Mouse (Mus musculus) retina, postnatal 7 days (tissue): Measurements from ENCODE around the gene Ssh1.
A peak's percentile ranks its signal among the peaks of the same experiment; 100 is the strongest.

Source experiments
- DNase-seq: peaks from one replicate; pipeline ENCODE4 v3.0.0-alpha.2; 2012; ENCODE audit warnings: low read depth, low spot score

Gene Ssh1

DNA sequence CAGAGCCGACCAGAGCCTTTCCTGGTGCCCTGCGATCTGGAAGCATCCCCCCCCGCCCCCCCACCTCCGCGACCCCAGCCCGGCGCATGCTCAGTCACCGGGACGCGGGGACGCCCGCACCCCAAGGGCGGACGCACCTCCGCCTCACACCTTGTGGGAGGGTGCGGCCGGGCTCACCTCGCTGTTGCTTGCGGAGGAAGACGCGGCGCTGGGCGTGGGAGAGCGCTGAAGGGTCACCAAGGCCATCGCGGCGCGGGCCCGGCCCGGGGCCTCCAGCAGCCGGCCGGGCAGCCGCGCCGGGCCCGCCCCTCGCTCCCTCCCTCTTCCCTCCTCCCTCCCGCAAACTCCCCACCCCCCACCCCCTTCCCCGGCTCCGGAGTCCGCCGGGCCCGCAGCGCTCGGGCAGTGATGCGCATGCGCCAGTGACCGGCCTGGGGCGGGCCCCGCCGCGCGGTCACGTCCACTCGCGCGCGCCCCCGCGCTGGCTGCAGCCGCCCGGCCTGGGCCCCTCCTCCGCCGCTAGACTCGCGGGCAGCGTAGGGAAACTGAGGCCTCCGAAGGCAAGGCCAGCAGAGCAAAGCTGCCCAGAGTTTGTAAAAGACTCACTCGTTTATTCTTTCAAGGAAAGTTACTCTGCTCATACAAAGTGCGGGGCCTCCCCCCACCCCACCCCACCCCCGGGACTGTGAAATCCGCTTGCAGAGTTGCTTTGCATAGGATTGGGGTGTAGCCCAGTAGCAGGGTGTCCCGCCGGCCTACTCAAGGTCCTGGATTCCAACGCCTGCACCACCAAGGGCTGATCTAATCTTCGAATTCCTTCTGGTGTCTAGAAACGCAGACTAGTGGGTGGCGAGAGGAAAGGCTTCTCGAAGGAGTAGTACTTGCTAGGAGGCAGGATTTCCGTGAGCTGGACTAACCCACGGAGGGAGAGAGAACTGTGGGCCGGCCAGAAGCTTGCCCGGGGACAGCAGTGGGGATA is at the start of gene Ssh1:
Gene Ssh1, minus strand, starts transcription at position 408 of the 979 bp plus-strand sequence.
- DNase-seq: peak; percentile 83

DNA sequence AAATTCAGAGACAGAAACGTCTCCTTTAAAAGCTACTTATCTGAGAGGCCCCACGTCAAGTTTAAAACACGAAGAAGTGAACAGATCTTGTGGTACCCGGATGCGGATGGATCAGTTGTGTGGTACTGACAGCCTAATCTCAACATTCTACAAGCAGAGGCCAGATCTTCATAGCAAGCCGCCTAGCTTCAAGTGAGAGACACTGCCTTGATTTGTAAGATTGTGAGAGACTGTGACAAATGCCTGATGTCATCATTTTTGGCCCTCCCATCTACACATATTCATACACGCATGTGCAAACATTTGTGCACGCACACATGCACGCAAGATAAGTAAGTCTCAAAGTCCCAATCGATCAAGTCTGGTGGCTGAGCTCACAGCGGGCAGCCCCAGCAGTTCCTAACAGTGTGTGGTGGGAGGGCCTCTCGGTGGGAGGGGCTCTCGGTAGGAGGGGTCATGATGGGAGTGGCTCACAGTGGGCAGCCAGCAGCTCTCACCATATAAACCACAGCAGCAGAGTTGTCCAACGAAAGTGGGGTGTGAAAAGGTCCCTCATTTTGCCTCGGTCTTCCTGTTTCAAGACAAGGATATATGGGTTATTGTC is 47.7 kb upstream of the Ssh1 start:
- DNase-seq: no peak

DNA sequence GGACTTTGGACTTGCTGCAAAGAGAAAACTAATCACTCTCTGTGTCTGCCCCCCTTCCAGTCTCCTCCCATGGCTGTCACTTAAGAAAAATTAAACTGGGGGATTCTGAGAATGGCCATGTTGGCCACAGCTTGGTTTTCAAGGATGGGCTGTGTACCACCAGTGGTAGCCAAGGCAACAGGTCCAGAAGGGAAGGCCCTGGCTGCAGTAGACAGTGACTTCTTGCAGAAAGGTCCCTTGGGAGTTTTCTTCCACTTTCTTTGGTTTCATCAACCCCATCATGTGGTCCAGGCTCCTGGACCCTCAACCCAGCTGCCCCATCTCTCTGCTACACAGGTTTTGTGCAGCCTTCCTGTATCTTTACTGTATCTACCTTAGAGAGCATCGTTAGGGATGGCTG is 47.2 kb upstream of the Ssh1 start:
- DNase-seq: no peak

DNA sequence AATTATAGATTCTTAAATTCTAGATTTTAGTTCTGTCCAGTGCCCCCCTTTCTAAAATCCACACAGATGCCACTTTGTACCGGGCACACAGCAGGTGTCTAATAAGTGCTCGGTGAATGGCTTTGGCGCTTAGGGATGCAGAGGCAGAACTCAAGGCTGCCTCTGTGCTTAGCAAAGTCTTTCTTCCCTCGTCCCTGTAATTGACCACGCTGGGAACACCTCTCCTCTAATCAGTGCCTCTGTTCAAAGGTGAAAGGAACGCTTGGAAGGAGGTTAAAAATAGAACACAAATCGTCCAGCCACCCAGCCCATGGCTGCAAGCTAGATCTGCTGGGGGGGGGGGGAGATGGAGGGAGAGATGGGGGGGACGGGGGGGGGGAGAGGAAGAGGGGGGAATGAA is 46.8 kb upstream of the Ssh1 start:
- DNase-seq: no peak

DNA sequence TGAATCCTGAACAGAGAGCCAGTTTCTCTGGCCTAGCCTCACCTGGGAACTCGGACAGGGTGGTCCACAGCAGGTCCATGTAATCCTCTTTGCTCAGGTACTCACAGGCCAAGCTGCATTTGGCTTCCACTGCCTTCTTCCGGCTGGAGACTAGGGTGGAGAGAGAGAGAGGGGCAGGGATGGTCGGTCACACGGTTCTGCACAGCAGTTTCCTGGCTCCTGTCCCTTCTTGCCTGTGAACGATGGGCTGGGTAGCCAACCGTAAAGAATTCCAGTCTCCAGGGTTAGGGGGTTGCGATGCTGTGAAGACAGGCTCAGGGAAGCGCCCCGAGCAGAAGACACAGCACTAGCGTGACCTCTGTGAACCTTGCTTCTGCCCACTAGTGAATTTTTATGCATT is 41.4 kb upstream of the Ssh1 start:
- no peak for DNase-seq

DNA sequence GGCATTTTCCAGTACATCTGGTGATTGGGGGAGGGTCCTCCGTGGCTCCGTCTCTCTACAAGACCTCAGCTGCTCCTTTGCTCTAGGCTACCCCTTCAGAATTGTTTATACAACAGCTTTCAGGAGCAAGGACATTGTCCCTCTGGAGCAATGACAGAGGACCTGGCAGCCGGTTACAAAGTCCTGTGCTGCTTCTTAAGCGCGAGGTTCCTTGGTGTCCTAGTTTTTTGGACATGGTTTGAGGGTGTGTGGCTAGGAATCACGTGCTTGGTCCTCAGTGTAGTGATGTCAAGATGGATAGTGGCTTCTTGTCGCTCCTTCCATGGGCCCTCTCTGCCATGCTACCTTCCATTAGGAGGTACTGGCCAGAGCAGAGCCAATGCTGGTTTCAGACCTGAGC is 40.7 kb upstream of the Ssh1 start:
- no peak for DNase-seq

DNA sequence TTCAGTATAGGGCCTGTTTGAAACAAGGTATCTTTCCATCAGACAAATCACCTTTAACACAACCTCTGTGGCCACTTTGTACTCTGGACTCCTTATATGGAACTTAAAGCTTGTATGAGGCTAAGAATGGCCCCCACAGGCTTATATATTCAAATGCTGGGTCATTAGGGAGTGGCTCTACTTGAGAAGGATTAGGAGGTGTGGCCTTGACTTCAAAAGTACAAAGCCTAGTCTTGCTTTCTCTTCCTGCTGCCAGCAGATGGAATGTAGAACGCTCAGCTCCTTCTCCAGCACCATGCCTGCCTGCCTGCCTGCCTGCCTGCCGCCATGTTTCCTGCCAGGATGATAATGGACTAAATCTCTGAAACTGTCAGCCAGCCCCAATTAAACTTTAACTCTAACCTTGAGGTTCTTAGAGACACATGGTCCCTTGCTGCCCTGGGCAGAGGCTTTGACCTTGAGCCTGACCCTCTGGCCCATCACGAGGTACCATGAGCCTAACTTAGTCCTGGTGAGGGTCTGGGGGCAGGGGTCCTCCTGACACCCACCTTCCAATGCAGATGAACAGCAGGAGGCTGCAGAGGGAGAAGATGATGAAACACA is 38.6 kb upstream of the Ssh1 start:
- no peak for DNase-seq

DNA sequence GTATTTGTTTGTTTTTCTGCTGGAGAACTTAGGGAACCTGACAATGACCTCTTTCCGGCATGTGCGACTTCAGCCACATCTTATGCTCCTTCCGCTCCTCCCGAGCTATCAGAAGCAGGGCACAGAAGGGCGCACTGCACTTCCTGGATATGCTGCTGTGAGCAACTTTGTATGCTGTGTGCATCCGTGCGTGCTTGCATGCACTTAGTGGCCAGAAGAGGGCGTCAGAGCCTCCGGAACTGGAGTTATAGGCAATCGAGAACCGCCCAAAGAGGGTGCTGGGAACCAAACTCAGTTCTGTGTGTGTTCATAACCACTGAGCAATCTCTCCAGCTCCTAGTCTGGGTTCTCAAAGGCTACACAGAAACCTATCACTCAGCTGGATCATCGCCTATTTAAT is 37.0 kb upstream of the Ssh1 start:
- DNase-seq: no peak

DNA sequence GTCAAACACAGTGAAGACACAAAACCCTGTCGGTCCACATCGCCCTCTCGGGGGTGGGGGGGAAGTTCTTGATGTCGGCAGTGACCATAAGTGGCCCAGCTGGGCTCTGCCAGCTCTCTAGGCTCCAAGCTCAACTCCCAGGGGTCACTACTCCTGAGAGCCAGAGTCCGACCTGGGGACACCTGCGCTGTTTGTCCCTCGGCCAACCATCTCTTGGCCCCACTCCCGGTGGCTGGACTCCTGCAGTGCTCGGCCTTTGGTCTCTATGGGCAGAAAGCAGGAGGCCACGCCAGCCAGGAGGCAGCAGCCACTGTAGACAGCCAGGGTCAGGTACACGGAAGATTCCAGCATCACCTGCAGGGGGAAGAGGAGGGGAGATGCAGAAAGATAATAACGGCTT is 34.4 kb upstream of the Ssh1 start:
- DNase-seq: no peak

DNA sequence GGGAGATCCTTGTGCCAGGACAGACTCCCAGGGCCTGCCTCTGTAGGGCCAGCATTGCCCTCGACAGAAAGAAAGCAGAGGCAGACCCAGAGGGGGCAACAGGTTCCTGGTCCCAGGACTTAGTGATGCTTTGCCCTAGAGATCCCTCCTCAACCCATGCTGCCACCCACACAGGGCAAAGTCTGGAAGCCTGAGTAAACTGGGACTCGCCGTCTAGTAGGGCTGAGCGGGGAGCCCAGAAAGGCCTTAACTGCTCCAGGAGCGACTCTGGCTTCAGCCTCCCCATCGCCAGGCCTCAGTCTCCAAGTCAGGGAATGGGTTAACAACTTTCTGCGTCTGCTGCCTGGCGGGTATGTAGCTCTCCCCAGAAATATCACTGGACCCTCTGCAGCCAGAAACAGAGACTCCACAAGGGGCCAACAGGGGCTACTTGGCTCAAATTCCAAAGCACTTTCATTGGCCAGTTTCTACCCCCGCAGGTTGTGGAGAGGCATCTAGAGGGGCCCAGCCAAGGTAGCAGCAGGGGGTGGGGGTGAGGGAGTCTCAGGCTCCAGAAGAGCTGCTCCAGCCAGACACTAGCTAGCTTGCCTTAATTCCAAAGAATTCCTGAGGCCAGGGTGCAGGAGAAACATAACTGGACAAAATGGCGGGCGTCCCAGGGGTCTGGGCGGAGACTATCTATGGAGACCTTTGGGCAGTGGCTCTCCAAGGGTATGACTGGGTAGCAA is 33.7 kb upstream of the Ssh1 start:
- no peak for DNase-seq

DNA sequence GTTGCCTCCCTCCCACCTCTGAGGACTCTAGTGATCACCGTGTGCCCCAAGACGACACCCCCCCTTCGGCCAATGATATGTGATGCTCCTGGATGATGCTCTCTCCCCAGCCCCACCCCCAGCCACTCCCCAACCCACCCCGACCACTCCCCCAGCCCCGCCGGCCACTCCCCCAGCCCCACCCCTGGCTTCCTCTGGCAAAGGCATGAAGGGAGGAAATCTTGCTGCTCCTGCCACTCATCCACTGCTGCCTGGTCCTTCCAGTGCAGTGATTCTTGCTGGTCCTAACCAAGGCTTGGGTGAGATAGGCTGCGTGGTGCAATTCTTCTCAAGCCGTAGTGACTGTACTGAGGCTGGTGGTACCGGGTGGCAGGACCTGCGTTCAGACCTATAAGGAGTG is 31.2 kb upstream of the Ssh1 start:
- DNase-seq: no peak

DNA sequence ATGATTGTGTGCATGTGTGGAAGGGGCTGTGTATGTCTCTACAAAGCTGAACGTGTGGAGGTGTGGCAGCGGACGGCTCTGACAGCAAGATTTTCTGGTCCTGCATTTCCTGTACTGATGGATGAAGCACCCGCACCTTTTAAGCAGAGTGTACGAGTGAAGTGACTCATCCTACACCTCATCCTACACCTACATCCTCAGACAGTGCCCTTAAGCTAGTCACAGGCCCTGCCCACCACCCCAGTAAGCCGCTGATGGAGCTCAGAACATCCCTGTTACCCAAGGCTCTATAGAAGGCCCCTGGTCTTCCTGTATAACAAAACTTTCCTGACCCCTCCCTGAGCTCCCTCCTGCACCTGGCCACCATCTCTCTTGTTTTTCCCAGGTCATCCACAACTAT is 30.7 kb upstream of the Ssh1 start:
- no peak for DNase-seq

DNA sequence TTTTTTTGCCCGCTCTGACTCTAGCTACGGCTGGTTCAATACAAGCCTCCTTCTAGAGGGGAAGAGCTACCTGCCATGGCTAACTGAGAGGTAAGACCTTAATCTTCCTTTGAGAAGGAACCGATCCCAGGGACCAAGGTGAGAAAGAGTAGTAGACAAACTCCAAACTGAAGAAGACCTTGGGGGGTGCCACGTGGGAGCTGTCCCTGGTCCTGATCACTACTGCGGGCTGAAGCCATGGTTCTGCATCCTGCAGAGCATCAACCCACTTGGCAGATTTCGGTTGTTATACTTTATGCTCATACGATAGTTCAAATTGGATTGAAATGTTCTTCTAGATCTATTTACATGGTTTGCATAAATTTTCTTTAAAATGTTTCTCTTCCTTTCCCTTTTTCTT is 21.4 kb upstream of the Ssh1 start:
- DNase-seq: no peak

DNA sequence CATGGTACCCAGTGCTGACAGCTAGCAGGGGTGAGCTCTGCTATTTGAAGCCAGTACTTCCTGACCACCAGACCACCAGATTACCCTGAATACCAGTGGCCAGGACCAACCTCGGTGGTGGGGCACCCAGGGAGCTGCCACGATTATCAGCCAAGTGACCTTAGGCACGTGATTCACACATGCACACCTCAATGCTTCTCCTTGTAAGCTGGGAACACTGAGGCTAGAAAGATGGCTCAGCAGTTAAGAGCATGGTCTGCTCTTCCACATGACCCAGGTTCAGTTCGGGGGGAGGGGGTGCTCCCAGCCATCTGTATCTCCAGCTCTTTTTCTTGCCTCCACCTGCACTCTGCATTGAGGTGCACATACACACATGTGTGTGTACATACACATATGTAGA is 15.4 kb upstream of the Ssh1 start:
- no peak for DNase-seq

DNA sequence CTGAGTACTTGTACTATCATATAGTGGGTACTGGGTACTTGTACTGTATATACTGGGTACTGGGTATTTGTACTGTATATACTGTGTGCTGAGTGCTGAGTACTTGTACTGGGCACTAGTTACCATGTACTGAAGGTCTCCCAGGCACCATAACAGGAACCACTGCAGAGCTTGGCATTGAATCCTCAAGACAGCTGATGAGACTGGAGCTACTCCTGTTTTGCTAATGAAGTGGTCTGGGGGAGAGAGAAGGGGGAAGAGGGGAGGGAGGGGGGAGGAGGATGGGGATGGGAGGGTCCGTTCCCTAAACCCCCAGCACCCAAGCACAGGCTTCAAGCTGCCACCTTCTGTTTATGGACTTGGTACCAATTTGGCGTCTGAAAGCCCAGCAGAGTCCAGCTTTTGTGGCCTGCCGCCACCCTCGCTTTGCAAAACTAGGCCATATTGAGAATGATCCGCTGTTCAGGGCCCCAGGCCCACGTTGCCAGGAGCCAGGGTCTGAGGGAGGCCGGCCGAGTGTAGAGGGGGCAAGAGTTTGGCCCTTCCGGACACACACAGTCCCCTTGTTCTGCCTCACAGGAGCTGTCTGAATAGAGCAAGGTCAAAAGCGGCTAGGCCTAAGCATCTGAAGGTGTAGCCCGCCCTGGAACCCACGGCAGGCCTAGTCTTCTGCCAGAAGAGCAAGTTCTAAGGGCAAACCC is 14.2 kb upstream of the Ssh1 start:
- DNase-seq: no peak

DNA sequence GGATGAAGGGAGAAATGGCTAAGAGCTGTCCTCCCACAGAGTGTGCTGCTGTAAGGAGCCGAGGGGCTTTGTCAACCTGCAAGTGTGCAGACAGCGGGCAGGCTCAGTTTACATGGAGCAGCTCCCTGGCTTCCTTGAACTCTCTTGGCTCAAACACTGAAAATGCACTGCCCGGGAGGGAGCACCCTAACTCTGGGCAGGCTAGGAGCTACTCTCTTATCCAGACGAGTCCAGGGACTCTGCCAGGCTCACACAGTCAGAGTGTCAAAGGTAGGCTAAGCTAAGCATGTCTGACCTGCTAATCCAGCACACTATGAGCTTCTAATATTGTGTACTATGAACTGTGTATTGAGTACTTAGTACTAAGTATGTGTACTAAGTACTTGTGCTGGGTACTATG is 13.3 kb upstream of the Ssh1 start:
- DNase-seq: no peak

DNA sequence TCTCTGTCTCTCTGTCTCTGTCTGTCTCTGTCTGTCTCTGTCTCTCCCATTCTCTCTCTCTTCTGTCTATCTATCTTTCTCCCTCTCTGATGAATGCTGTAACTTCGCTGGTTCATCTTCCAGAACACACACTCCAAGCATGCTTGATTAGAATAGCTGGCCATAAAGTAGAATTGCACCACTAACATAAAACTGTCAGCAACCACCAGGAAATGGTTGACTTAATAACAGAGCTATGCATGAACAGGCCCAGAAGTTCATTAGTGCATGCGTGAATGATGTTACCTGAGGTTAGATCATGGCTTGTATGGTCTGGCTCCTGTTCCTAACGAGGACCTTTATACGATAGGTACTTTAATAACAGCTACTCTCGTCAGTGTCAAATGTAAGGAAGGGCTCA is 11.4 kb upstream of the Ssh1 start:
- DNase-seq: no peak

DNA sequence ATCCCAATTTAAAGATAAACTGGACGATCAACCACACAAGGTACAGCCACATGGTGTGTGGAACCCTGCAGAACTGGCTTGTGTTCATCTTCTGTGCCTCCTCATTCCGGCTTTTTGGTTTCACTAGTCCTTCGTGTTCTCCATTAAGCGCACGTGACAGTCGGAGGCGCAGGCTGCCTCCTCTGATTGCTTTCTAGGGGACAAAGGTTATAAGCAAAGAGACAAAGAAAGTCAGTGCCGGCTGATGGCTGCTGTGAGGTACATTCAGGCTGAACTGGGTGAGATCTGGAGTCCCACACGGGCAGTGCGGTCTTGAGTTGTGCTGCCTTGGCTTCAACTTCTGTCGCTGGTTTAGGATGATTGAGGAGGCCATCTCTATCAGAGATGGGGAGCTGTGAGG is 10.9 kb upstream of the Ssh1 start:
- DNase-seq: no peak

DNA sequence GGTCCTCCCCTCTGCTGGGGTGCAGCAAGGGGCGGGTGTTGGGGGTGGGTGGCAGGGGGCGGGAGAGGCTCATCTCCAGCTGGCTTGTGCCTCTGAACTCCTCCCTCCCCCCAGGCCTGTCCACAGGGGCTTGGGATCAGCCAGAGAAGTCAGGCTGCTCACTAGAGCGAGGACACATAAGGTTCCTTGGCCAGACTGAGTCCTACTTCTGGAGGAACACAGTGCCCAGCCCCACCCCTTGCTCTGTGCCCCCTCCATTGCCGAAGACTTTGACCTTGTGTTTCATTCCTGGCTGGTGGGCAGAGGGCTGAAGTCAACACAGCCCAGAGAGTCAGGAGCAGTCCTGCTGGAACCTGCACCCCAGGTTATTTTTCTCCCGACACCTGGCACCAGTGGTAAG is 9.8 kb upstream of the Ssh1 start, which contains the start of gene Dao:
Gene Dao, plus strand, starts transcription at position 162 of the 400 bp plus-strand sequence.
- DNase-seq: no peak

DNA sequence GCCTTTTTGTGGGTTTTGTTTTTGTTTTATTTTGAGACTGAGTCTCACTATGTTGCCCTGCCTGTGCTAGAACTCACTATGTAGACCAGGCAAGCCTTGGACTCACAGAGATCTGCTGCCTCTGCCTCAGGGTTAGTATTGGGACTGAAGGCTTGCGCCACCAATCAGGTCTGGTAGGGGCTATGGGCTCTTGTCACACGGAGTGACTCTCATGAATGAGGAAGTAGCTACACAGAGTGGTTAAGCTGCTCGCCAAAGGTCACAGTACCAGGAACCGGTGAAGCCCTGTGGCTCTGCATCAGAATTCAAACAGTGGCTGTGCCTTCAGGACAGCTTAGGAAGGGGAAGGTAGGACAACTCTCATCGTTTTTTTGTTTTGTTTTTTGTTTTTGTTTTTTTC is 5.7 kb upstream of the Ssh1 start:
- no peak for DNase-seq

DNA sequence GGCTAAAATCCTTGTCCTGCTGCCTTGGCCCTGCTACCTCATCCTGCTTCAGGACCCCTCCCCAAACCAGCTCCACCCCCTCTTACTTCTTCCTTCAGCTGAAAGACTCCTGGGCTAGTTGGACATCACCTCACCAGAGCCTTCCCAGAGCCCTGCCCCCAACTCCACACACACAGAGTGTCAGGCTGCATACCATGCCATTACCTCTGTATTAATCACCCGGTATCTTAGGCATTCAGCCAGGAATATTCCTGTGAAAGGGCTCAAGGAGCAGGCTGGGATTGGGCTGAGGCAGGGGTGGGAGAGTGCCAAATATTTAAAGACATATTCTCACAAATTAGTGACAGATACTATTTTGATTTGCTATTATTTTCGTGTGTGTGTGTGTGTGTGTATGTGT is 2.8 kb upstream of the Ssh1 start:
- no peak for DNase-seq
